Mouse (Mus musculus) hindbrain, embryonic 14.5 days (tissue): ENCODE results near the gene Mfsd9. TPM values are rescaled to one million over a fixed set of nuclear protein-coding genes. Genes with fewer than 3 reads are reported as not detected.
"Not testable (repeated sequence)": the region's sequence is repeated elsewhere in the genome, so short reads cannot be mapped to it uniquely, and the experiment has no call there.

Experiments
- ATAC-seq: fragments of 200-750 bp; cut with Nextera tagmentation; 2 replicates; pipeline ENCODE4 v1.8.0; 2017; ENCODE audit warnings: moderate number of reproducible peaks, mild to moderate bottlenecking, moderate TSS enrichment, moderate library complexity; ENCODE audit not compliant: low FRiP score
- DNase-seq: peaks from one replicate; pipeline ENCODE4 v3.0.0-alpha.2; 2015; ENCODE audit warnings: low spot score
- H3K27ac ChIP-seq: fragments of 300-500 bp; sonication (generic); 2 replicates; pipeline ENCODE4 v1.5.1; 2014; ENCODE audit warnings: mild to moderate bottlenecking, moderate library complexity
- H3K27me3 ChIP-seq: fragments of 300-500 bp; sonication (generic); 2 replicates; pipeline ENCODE4 v1.6.1; 2014; ENCODE audit warnings: mild to moderate bottlenecking, low read length, mixed read lengths; ENCODE audit not compliant: control insufficient read depth, insufficient read depth
- H3K36me3 ChIP-seq: fragments of 300-500 bp; sonication (generic); replicated peaks from 2 replicates; pipeline ENCODE4 v1.6.1; 2014; ENCODE audit not compliant: control insufficient read depth, insufficient read depth
- H3K4me1 ChIP-seq: fragments of 300-500 bp; sonication (generic); replicated peaks from 2 replicates; pipeline ENCODE4 v1.6.1; 2014; ENCODE audit warnings: antibody characterized with exemption, low read length, mixed read lengths; ENCODE audit not compliant: control insufficient read depth, insufficient read depth
- H3K4me2 ChIP-seq: fragments of 300-500 bp; sonication (generic); replicated peaks from 2 replicates; pipeline ENCODE4 v1.6.1; 2014; ENCODE audit warnings: mild to moderate bottlenecking, moderate library complexity
- H3K4me3 ChIP-seq: fragments of 300-500 bp; sonication (generic); replicated peaks from 2 replicates; pipeline ENCODE4 v1.5.1; 2014; ENCODE audit warnings: mild to moderate bottlenecking, low read length
- H3K9ac ChIP-seq: fragments of 300-500 bp; sonication (generic); 2 replicates; pipeline ENCODE4 v1.6.1; 2014
- H3K9me3 ChIP-seq: fragments of 300-500 bp; sonication (generic); 2 replicates; pipeline ENCODE4 v1.6.1; 2016; ENCODE audit warnings: low read length; ENCODE audit not compliant: control insufficient read depth
- WGBS: fragments of 180-500 bp; shearing (Covaris S2); extraction: QIAGEN DNeasy Blood & Tissue Kit; methylation state at CpG from one replicate; pipeline ENCODE4 v1.1.7; 2014; 5-methylcytosine and 5-hydroxymethylcytosine counted together
- polyA plus RNA-seq: library from polyadenylated mRNA; unstranded; fragments of >200 nt; fragmentation: Nextera tagmentation; extraction: Ambion mirVana; gene quantifications from 2 replicates; pipeline ENCODE4 v1.2.1, GENCODE M21; 2014

The Mfsd9 gene
- polyA plus RNA-seq, 1 experiment from 2014 or later, result 8.6 TPM

DNA sequence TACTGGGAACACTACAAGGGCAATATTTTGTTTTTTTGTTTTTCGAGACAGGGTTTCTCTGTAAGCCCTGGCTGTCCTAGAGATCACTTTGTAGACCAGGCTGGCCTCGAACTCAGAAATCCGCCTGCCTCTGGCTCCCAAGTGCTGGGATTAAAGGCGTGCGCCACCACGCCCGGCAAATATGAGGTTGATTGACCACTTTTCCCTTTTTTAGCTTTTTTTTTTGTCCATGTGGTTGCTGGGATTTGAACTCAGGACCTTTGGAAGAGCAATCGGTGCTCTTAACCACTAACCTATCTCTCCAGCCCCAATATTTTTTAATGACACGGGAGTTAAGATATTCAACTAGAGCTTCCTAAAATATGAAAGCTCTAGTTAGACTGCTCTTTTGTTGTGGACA, 52.2 kb downstream of the Mfsd9 start:
- not testable (repeated sequence) for H3K9ac ChIP-seq, ATAC-seq, H3K27me3 ChIP-seq, H3K4me3 ChIP-seq, H3K4me2 ChIP-seq, DNase-seq, H3K27ac ChIP-seq, H3K9me3 ChIP-seq, H3K36me3 ChIP-seq, H3K4me1 ChIP-seq
- 97% methylated on average over 9 of the region's 9 CpGs for WGBS

DNA sequence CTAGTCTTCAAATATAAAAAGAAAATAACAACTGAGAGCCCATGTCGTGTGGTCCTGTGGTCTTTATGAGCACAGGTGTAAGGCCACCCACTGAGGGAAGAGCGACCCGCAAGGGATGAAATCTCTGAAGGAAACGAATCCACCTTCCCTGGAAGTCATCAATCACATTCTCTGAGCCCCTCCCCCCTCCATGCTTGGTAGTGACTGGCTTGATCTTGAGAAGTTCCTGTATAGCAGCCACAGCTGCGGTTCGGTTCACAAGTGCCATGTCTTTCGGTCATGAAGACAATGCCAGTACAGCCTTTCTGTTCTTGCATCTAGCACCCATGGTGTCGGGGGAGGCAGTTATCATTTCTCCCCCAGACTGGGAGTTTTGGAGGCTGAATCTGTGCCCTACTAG, 52.8 kb downstream of the Mfsd9 start:
- Histone ChIP-seq H3K9me3 (no peaks in the 10 kb centered on the region), H3K36me3 (no peaks in the 10 kb centered on the region), H3K27me3 (no peaks in the 10 kb centered on the region), H3K4me1 (no peaks in the 10 kb centered on the region), H3K4me3 (no peak overlapping the region), H3K27ac (no peak overlapping the region), H3K9ac (no peak overlapping the region), H3K4me2 (no peak overlapping the region)
- ATAC-seq (no peak), DNase-seq (no peak)
- WGBS, result 83% methylated on average over 8 of the region's 8 CpGs

DNA sequence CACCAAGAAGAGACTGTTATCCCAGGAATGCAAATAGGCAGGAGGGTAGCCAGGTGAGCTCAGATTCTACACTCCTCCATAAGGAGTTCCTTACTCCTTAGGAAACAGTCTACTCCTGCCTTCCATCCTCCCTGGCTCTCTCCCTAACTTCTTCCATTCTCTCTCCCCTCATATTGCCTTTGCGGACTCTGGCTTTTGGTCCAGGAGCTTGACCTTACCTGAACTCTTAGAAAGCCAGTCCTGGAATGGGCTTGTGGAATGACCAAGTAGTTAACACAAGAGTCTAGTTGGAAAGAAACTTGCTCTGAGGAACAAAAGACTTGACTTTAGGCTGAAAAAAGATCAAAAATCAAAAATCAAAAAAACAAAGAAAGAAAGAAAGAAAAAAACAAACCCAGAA, 61.9 kb downstream of the Mfsd9 start:
- H3K27ac ChIP-seq, result no peak overlapping the region
- WGBS, result 96% methylated on average over 1 of the region's 1 CpGs
- no peaks in the 10 kb centered on the region for H3K27me3 ChIP-seq
- H3K9ac ChIP-seq, result no peak overlapping the region
- no peak overlapping the region for H3K4me2 ChIP-seq
- no peaks in the 10 kb centered on the region for H3K4me1 ChIP-seq
- no peak overlapping the region for H3K4me3 ChIP-seq
- DNase-seq (no peak), ATAC-seq (no peak)
- no peaks in the 10 kb centered on the region for H3K36me3 ChIP-seq
- no peaks in the 10 kb centered on the region for H3K9me3 ChIP-seq

DNA sequence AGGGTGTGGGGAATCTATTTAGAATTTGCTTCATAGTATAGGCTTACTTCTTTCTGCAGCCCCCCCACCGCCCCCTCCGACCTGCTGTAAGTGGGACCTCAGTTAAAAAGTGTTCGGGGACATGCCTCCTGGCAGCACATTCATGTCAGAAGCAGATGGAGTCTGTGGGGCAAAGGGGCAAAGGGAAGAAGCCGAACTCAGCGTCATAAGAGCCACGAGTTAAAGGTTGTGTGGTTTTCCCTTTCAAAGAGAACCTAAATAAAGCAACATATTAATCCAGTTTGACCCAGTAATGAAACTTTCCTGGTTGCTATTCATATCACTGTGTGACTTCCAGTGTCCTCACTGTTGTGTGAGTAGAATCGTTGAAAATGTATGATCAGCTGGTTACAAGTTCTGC, 63.1 kb downstream of the Mfsd9 start:
- WGBS, result 94% methylated on average over 7 of the region's 7 CpGs
- DNase-seq, result no peak
- Histone ChIP-seq H3K4me2 (no peak overlapping the region), H3K36me3 (no peaks in the 10 kb centered on the region), H3K4me1 (no peaks in the 10 kb centered on the region), H3K9ac (no peak overlapping the region), H3K27ac (no peak overlapping the region), H3K4me3 (no peak overlapping the region), H3K9me3 (no peaks in the 10 kb centered on the region), H3K27me3 (no peaks in the 10 kb centered on the region)
- ATAC-seq, result no peak

DNA sequence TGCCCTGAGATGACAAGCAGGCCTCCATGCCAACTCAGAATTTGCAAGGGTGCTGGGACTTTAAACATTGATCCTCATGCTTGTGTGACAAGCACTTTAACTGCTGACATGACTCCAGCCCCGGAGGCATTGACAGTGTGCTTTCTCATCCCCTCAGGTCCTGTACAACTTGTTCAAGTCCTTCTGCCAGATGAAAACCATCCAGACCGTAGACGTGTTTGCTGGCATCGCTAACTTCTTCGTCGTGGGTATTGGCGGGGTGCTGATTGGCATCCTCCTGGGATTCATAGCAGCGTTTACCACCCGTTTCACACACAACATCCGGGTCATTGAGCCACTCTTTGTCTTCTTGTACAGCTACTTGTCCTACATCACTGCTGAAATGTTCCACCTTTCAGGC, 64.4 kb downstream of the Mfsd9 start:
- no peak overlapping the region for H3K4me3 ChIP-seq
- 85% methylated on average over 10 of the region's 10 CpGs for WGBS
- H3K4me1 ChIP-seq, result no peaks in the 10 kb centered on the region
- H3K36me3 ChIP-seq, result no peaks in the 10 kb centered on the region
- ATAC-seq (no peak), DNase-seq (no peak)
- no peak overlapping the region for H3K9ac ChIP-seq
- H3K4me2 ChIP-seq, result no peak overlapping the region
- no peak overlapping the region for H3K27ac ChIP-seq
- H3K27me3 ChIP-seq, result no peaks in the 10 kb centered on the region
- H3K9me3 ChIP-seq, result no peaks in the 10 kb centered on the region

Other genes starting within 250 kb of the Mfsd9 start
- gene Slc9a4, start 210.6 kb downstream of the Mfsd9 start, polyA plus RNA-seq, result 0.39 TPM in 1 of 2 replicates, not detected in the other
- 0.12 and 0.18 TPM in 2 replicates for gene Slc9a2, start 110.1 kb downstream of the Mfsd9 start, polyA plus RNA-seq
- 0.09 TPM in 1 of 2 replicates, not detected in the other for gene Tmem182, start 14.9 kb upstream of the Mfsd9 start, polyA plus RNA-seq